Mouse (Mus musculus) urinary bladder, postnatal 36 days (tissue): ENCODE data around the gene Dpagt1.
A peak's percentile ranks its signal among the peaks of the same experiment; 100 is the strongest.
"Not testable (repeated sequence)": the region's sequence is repeated elsewhere in the genome, so short reads cannot be mapped to it uniquely, and the experiment has no call there.

Source experiments
- DNase-seq, 2 experiments: peaks; one replicate each; pipeline ENCODE4 v3.0.0; 2022; ENCODE audit warnings: low spot score in 2 of 2, mixed read lengths in 1 of 2

The Dpagt1 gene

DNA sequence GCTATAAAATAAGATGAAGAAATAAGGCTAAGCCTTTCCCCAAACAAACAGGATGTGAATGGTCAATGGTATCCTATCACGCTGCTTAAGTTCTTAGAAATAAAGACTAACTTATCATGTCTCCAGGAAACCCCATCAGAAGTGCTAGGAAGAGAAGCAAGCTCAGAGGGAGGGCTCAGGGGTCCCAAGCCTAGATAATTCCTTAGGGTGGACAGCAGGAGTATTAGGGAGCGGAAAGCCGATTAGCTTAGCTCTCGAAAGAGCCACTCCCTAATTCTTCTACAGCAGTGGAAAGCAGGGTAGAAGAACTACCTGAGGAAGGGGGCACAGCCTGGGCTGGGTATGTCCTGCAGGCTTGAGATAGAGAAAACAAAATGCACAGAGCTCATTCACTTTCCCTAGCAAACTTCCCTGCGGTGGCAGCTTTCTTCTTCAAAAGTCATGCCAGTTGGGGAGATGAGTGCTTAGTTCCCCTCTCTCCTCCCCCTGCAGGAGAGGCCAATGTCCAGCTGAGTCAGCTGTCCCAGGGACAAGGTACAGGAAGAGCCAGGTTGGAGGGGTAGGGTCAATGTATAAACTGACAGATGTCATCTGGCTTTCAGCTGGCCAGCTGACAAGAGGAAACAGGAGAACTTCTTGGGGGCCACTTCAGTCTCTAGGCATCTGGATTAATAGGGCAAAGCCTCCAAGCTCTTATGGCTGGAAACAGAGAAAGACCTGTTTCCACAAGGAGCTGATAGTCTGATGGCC, 7.6 kb upstream of the Dpagt1 start:
- no peak for DNase-seq

DNA sequence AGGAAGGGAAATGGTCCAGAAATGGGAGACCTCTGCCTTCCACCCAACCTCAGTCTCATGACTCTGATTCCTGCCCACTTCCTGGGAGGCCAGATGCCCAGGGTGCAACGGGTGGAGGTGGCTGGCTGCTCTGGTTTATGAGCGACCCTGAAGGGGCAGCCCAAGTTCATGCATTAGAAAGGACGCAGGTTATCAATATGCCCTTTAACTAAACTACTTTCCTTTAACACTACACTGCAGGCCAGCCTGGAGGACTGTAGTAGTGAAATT, 7.1 kb upstream of the Dpagt1 start:
- no peak for DNase-seq

DNA sequence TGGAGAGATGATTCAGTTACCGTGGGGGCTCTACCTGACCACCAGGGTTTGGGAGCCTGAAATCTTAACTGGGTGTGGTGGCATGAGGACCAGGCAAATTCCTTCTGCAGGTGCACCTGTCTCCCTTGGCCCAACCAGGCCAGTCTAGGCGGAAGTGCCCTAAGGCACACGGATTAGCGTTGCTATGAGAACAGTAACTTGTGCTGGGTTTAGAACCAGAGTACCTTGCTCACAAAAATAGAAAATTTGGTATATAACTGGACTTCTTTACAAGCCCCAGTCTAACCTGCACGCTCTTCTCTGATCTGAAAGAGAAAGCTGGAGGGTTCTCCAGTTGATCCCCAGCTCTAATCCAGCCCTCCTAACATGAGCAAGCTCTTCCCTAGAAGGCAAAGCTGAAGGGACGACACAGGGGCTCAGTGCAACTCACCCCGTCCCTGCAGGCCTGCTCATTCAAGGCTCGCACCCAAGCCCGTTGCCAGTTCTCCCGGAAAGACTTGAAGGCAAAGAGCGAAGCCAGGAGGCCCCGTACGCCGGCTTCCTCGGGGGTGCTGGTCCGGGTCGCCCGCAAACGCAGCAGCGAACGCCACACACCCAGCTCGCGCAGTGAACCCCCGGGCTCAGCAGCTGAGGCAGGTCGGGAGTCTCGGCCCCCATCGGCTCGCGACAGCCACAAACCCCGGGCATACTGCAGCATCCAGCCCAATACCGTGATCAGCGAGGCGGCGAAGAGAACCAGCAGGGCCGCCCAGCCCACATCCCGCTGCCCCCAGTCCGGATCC, 6.5 kb upstream of the Dpagt1 start:
- DNase-seq = peak; percentile 6 to 29

DNA sequence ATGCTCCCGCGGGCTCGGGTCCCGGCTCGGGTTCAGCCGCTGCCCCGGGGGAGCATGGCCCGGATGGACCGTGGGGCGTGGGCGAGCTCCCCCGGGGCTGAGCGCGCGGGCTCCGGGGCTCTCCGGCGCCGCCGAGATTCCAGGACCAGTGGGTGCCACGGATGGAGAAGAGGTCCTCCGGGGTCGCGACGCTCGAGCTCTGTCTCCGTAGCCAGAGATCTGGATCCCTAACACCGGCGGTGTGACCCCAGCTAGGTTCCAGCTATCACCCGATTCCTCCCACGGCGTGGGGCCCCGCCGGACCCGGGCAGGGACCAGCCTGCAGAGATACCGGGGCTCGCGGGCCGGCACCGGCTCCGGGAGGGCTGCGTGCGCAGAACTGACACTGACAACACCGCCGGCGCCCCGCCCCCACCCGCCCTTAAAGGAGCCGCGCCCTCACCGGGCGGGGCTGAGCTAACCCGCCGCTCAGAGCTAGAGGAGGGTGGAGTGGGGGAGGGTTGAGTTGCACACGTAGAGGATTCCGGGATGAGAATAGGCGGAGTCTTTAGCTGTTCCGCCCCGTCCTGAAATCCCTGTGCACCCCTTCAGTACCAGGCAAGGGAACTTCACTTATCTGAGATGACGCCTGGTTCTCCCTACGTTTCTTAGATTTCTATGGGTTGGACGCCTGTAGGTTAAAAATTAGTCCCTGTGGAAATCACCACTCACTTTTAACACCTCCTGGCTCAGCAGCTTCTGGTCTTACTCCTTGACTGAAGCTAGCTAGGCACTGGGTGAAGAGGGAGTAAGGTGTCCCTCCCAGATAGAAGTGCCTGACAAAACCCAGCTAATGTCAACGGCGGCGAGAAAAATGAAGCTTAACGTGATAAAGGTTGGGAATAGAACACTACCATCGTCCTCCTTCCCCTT, 5.7 kb upstream of the Dpagt1 start, which contains the start of gene C2cd2l:
Gene C2cd2l (minus strand): TSS at position 399 of the 912 bp plus-strand sequence.
- peak; percentile 79 to 89 for DNase-seq

DNA sequence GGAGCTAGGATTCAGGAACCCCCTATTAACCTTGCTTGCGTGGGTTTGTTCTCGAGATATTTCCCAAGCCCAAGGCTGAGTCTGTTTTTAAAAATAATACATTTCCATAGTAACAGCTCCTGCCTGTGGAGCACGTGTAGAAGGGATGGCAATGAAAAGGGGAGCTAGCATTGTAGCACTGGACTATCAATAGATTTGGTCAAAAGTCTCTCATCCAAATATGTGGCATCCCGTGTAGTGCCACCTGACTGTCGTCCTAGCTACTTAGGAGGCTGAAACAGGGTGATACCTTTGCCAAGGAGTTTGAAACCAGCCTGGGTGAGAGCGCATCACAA, 5.1 kb upstream of the Dpagt1 start:
- no peak for DNase-seq

DNA sequence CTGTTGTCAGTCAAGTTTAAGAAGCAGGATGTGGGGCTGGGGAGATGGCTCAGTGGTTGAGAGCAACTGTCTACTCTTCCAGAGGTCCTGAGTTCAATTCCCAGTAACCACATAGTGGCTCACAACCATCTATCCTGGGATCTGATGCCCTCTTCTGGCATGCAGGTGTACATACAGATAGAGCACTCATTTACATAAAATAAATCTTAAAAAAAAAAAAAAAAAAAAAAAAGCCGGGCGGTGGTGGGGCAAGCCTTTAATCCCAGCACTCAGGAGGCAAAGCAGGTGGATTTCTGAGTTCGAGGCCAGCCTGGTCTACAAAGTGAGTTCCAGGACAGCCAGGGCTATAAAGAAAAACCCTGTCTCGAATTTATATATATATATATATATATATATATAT, 2.2 kb upstream of the Dpagt1 start:
- not testable (repeated sequence) for DNase-seq

DNA sequence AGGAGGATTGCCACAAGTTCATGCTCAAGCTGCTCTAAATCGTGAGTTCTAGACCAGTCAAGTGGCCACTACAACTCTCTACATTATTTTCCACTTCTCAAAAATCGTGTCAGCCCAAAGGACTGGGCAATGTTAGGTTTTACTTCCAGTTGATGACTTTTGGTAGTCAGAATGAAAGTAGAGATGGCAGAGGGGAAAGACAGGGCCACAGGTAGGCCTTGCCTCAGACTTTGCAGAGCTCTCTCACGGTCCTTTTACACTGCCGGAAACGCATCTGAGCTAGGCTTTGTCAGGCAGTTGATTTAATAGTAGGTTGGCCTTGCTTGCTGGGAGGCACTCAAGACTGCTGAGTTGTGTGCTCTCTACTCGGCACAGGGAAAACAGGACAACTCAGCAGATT, 1.7 kb upstream of the Dpagt1 start:
- DNase-seq = no peak

DNA sequence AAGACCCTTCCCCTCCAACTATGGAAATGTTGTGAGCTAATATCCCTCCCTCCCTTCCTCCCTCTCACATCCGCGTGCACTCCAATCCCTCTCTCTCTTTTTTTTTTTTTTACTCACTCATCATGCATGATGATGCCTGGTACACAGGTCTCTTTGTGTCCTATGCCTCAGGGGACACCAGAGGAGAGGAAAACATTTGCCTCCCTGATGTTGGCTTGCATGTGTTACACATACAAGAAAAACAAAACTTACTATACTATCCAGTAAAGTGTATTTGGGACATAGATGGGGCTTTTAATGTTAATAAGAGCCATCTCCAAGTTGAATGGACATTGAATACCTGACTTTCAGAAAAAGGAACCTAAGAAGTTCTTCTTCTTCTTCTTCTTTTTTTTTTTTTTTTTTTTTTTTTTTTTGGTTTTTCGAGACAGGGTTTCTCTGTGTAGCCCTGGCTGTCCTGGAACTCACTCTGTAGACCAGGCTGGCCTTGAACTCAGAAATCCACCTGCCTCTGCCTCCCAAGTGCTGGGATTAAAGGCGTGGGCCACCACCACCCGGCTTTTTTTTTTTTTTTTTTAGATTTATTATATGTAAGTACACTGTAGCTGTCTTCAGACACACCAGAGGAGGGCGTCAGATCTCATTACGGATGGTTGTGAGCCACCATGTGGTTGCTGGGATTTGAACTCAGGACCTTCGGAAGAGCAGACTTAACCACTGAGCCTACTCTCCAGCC, 619 bp upstream of the Dpagt1 start:
- DNase-seq = not testable (repeated sequence)

DNA sequence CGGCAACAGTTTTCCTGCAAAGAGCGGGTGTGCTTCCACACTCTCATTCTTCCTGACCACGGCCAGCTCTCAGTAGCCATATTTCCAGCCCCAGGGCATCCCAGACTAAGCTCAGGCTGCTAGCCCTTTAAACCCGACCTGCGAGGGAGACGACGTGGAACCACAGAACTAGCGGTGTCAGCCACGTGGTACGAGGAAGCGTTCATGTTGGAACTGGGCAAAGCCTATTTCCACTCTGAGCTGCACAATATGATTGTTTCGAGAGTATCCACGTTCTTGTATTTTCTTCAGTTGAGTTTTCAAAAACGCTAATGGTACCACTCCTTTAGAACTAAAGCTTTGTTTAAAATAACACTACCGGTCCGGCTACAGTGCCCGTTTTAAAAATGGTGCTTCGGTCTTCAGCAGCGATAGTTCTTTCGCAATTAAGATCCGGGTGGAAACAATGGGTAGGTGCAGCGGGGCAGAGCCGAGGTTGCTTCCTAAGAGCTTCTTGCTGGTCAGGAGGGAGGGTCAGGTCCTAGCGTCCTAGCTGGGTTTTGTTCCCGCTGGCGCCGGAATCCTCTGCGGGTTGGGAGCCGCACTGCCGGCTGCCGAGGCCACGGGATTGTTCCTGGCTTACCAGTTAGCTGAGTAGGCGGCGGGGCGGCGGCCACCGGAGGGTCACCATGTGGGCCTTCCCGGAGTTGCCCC, 698 bp downstream of the Dpagt1 start:
- DNase-seq = peak; percentile 74 to 83

DNA sequence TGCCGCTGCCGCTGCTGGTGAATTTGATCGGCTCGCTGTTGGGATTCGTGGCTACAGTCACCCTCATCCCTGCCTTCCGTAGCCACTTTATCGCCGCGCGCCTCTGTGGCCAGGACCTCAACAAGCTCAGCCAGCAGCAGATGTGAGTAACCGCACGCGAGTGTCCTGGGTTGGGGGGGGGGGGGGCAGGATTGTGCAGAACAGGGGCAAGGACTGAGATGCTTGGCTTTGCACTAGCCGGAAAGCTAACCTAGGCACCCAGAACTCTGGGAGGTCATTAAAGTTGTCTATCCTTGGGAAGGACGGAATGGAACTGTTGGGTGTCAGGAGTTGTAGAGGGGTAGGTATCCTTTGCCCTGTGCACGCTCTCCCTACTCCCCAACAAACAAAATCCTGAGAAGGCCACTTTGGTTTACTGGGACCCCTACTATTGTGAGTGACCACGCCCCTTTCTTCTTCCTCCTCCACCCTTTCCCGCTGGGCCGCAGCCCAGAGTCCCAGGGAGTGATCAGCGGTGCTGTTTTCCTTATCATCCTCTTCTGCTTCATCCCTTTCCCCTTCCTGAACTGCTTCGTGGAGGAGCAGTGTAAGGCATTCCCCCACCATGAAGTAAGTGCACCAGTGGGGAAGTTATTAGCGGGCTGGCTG, 1.4 kb downstream of the Dpagt1 start:
- DNase-seq = no peak

DNA sequence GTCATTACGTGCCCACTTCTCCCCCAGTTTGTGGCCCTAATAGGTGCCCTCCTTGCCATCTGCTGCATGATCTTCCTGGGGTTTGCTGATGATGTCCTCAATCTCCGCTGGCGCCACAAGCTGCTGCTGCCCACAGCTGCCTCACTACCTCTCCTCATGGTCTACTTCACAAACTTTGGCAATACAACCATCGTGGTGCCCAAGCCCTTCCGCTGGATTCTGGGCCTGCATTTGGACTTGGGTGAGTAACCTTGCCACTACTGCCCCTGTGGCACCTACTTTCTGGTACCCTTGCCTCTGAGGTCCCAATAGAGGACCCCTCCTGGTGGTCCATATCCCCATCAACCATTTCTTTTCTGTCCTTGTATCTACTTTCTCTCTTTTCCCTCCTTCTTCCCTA, 2.1 kb downstream of the Dpagt1 start:
- no peak for DNase-seq

DNA sequence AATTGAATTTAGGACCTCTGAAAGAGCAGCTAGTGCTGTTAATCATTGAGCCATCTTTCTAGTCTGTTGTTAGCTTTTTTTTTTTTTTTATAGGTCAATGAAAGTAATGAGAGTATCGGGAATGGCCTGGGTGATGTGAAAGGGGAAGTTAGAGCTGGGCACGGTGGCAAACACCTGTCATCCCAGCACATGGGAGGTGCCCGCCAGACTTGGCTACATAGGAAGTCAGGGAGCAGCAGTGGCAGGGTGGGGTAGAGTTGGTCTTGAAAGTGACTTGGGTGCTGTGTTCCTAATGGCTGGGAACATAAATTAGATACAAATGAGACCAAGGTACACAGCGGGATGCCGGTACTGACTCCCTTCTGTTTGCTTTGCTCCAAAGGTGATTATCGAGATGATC, 4.9 kb downstream of the Dpagt1 start:
- no peak for DNase-seq

DNA sequence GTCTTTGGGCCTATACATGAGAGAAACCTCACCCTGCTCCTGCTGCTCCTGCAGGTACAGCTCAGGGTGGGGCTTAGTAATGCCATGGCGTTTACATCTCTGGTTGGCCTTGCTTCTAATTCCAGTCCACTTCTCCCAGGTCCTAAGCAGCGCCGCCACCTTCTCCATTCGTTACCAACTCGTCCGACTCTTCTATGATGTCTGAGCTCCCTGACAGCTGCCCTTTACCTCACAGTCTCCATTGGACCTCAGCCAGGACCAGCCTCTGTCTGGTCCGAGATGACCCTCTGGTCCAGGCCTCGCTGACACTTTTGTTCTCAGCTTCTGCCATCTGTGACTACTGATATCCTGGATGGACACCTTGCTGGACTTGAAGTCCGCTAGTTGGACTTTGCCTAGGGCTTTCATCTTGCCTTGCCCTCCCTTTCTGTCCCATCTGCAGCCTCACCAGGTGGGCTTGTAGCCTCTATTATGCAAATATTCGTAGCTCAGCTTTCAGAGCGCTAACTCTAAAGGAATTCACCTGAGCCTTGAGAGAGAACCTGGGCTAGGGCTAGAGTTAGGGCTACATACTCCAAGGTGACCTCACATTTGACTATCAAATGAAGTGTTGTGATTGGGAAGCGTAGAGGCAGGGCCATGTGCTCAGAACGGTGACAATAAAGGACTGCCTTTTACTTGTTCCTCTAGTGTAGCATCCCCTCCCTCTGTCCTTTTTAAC, 7.3 kb downstream of the Dpagt1 start:
- no peak for DNase-seq

DNA sequence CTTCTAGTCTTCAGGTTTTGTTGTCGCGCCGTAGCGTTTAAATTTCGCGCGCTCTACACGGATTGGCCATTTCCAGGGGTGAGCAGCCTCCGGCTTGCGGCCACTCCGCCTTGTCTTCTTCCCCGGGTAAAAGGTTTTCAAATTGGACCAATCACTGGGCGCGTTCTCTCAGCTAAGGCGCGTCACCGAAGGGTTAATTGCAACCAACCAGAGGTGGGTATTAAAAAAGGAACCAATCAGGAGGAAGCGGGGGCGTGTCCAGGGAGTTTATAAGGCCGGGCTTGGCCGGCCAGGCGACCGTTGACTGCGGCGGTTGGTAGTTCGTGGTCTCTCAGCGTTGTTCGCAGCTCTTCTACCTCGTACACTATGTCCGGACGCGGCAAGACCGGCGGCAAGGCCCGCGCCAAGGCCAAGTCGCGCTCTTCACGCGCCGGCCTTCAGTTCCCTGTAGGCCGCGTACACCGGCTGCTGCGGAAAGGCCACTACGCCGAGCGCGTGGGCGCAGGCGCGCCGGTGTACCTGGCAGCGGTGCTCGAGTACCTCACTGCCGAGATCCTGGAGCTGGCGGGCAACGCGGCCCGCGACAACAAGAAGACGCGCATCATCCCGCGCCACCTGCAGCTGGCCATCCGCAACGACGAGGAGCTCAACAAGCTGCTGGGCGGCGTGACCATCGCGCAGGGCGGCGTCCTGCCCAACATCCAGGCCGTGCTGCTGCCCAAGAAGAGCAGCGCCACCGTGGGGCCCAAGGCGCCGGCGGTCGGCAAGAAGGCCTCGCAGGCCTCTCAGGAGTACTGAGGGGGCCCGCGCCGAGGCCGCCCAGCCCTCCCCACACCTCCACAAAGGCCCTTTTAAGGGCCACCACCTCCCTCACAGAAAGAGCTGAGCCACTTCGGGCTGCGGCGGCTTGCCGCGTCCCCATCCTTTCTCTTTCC, 8.8 kb downstream of the Dpagt1 start, which contains the start of gene H2afx:
Gene H2afx (plus strand): TSS at position 299 of the 935 bp plus-strand sequence.
- DNase-seq = peak; percentile 98

DNA sequence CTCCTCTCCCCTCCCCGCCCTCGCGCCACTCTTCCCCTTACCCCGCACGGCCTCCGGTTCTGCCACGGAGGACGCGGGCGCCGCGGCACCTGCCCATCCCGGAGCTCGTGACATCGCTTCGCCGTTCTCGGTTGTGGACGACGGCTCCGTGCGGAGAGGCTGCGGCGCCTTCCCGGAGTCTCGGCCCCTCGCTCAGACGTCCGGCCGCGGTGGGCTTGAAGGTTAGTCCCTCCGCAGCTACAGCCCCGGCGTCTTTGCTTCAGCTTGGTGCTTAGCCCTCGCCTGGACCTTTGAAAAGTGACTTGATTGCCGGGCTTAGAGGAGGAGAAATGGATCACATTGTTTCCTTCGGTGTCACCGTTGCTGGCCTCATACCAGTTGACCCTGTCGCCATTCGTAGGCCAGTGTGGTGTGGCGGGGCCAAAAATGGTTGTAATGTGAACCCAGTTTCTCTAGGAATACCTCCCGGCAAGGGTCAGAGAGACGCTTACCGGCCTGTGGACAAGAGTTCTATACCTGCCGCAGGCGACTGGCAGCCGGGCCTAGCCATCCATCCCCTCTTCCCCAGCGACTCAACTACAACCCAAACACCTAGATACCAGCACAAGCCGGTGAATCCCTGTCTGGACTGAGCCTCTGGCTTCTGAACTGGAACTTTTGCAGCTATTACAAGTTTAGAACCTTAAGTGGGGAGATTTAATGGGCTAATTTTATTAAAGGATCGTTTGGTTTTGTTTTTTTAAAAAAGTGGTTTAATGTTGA, 9.7 kb downstream of the Dpagt1 start:
- peak in 1 of 2 experiments; percentile 35 for DNase-seq

DNA sequence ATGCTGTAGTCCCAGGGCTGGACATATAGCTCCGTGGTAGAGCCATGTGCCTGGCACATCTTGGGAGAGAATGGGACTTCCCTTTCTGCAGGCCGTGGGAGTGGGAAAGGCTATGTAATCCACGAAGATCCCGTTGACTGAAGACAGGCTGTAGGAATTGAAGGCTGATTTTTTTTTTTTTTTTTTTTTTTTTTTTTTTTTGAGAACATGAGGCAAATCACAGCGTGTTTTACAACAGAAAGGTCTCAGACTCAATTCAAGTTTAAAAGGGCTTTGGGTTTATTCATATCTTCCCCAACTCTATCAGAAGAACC, 10.2 kb downstream of the Dpagt1 start:
- DNase-seq = no peak

DNA sequence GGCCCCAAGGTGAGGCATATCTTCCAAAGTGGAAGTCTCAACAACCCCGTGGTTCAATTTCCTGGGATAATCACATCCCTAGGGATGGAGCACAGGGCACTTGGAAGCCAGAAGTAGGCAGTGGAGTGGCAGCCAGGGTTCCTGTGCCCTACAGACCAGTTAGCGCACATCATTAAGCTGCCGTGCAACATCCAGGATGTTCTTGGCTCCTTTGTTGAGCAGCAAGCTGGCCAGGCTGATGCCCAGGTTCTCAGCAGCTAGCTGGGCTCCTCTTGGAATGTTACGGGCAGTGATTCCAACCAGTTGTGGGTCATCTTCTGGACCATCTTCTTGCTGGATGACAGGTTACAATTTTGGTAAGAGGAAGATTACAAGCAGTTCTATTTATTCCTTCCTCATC, 10.7 kb downstream of the Dpagt1 start:
- DNase-seq = not testable (repeated sequence)

DNA sequence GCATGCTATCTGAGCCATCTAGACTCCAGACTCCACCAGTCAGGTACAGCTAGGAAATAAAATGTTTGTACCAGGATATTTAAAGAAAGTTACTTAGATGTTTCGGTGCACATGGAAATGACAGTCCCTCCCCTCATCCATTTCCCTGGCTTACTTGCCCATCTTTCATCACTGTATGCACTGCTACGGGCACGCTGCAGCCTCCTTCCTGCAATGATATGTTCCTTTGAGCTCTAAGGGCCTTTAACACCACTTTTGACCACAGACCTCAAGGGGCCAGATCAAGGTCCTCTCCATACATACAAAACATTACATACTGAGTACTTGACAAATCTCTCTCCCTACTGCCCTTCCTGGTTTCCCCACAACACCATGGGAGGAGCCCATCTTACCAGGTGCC, 11.1 kb downstream of the Dpagt1 start:
- DNase-seq = no peak
